In the genomic region with DNA sequence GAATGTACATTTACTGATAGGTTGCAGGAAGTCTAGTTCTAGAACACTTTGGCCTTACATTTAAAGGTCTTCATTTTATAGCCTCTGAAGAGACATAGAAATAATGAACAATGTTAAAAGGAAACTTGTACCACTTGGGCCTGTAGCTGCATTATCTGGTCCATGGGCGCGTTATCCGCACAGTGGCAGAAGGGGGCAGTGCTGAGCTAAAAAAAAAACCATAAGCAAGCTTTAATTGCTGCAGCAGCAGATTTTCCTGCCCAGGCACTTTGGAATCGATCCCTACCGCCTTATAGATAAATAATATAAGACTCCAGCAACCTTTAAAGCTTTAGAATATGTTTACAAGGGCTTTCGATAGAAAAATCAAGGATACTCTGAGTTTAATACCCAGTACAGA, we compare ENCODE assay signal across 8 mouse cellular contexts.
A peak's percentile ranks its signal among the peaks of the same experiment; 100 is the strongest.
DNase-seq lines count a peak whose midpoint lies in the region; ATAC-seq and TF ChIP-seq lines count a peak whose summit lies in the region.

No protein-coding gene starts in this region.

- H3K36me3 ChIP-seq in intestine, postnatal 0 days (ENCODE audit: control insufficient read depth, insufficient read depth) = peaks cover 6% of the 10 kb centered on the region; the same call in 1 of the 2 replicates
- H3K36me3 ChIP-seq in intestine, embryonic 15.5 days = no peaks in the 10 kb centered on the region
- no peaks in the 10 kb centered on the region; a peak in 1 of 4 replicates for H3K36me3 ChIP-seq in MEL (ENCODE audit: control insufficient read depth in 1 of 2, insufficient read depth in 2 of 2, low read length in 2 of 2)

- H3K4me2 ChIP-seq in intestine, postnatal 0 days (replicated peaks; ENCODE audit: low read depth) = no peak overlapping the region
- no peak overlapping the region for H3K4me2 ChIP-seq in intestine, embryonic 15.5 days (replicated peaks)

- H3K9ac ChIP-seq in intestine, postnatal 0 days (ENCODE audit: low read depth, low read length) = no peak overlapping the region
- no peak overlapping the region for H3K9ac ChIP-seq in intestine, embryonic 15.5 days
- no peak overlapping the region for H3K9ac ChIP-seq in MEL (ENCODE audit: control insufficient read depth, low read depth, low read length, poor library complexity, severe bottlenecking)

- H3K4me3 ChIP-seq in intestine, postnatal 0 days (ENCODE audit: low read depth, low read length) = no peak overlapping the region
- H3K4me3 ChIP-seq in intestine, embryonic 15.5 days (replicated peaks) = no peak overlapping the region
- H3K4me3 ChIP-seq in MEL (ENCODE audit: control insufficient read depth in 1 of 2, insufficient read depth in 1 of 2, low read depth in 2 of 2, low read length in 2 of 2) = no peak overlapping the region

- H3K79me2 ChIP-seq in MEL (ENCODE audit: control insufficient read depth, insufficient read depth, low read length, poor library complexity) = no peaks in the 10 kb centered on the region

- H3K27ac ChIP-seq in intestine, postnatal 0 days (ENCODE audit: low read depth, low read length) = no peak overlapping the region
- H3K27ac ChIP-seq in intestine, embryonic 15.5 days = no peak overlapping the region
- no peak overlapping the region for H3K27ac ChIP-seq in MEL (ENCODE audit: control insufficient read depth, low read depth, low read length)

- H3K4me1 ChIP-seq in intestine, postnatal 0 days (replicated peaks; ENCODE audit: control insufficient read depth, insufficient read depth, low read length) = no peaks in the 10 kb centered on the region
- no peaks in the 10 kb centered on the region for H3K4me1 ChIP-seq in intestine, embryonic 15.5 days (replicated peaks)
- no peaks in the 10 kb centered on the region for H3K4me1 ChIP-seq in MEL (ENCODE audit: control insufficient read depth in 1 of 2, insufficient read depth in 2 of 2, low read length in 2 of 2)

- TF ChIP-seq CTCF in intestine, postnatal 0 days (IDR thresholded peaks at IDR 0.05; ENCODE audit: low read depth) = peak; percentile 80
- peak; percentile 66 to 77 (median 75) for TF ChIP-seq CTCF in MEL (IDR thresholded peaks at IDR 0.05 in 2 of 3, conservative IDR thresholded peaks at IDR 0.05 in 1 of 3; ENCODE audit: control insufficient read depth in 1 of 3, insufficient read depth in 1 of 3, low read depth in 2 of 3, low read length in 3 of 3, poor library complexity in 1 of 3, severe bottlenecking in 1 of 3)

- H3K9me3 ChIP-seq in intestine, postnatal 0 days (ENCODE audit: control insufficient read depth) = no peaks in the 10 kb centered on the region
- no peaks in the 10 kb centered on the region for H3K9me3 ChIP-seq in intestine, embryonic 15.5 days
- no peaks in the 10 kb centered on the region for H3K9me3 ChIP-seq in MEL (replicated peaks; ENCODE audit: insufficient read depth, low read length)

- ATAC-seq in intestine, postnatal 0 days = no peak
- no peak for ATAC-seq in intestine, embryonic 15.5 days
- peak; percentile 81 for ATAC-seq in inflammation-experienced regulatory T-cells, adult 6 months
- 0 out of 2 replicates have a peak, but pooled peaks have one; percentile 56 for ATAC-seq in monocyte, adult 5-6 weeks (replicated peaks; ENCODE audit: insufficient number of reproducible peaks, low FRiP score, low TSS enrichment, poor library complexity, severe bottlenecking)

- intact Hi-C loops in gastrocnemius, postnatal 14 days (cut with DNase I; ENCODE audit: low total_unique reads) = no loop called here

- no peak for TF ChIP-seq POLR2A in MEL (IDR thresholded peaks at IDR 0.05; ENCODE audit: control insufficient read depth in 1 of 2, insufficient read depth in 1 of 2, low read depth in 1 of 2, low read length in 2 of 2, poor library complexity in 1 of 2)

- H3K27me3 ChIP-seq in intestine, postnatal 0 days (replicated peaks; ENCODE audit: control insufficient read depth, insufficient read depth, low read length) = no peaks in the 10 kb centered on the region
- no peaks in the 10 kb centered on the region for H3K27me3 ChIP-seq in intestine, embryonic 15.5 days (replicated peaks)
- H3K27me3 ChIP-seq in MEL (ENCODE audit: control insufficient read depth in 1 of 2, insufficient read depth in 2 of 2, low read length in 2 of 2) = no peaks in the 10 kb centered on the region

- peak; percentile 63 to 64 for DNase-seq in B cell, adult 2 months
- peak; percentile 64 for DNase-seq in MEL (ENCODE audit: low read depth, low spot score)
- peak; percentile 47 for DNase-seq in cerebellum, adult 9-11 months
- no peak for DNase-seq in gastrocnemius, postnatal 14 days

- TF ChIP-seq RAD21 in MEL (IDR thresholded peaks at IDR 0.05; ENCODE audit: low read depth, low read length) = peak; percentile 75

- WGBS in intestine, postnatal 0 days = 14% methylated on average over 6 of the region's 6 CpGs
- WGBS in intestine, embryonic 15.5 days = 23% methylated on average over 6 of the region's 6 CpGs

- TF ChIP-seq EP300 in MEL (IDR thresholded peaks at IDR 0.05; ENCODE audit: low read depth in 1 of 2, low read length in 2 of 2) = no peak

TF ChIP-seq in MEL, 35 proteins besides CTCF, POLR2A, EP300 and RAD21:
- TF ChIP-seq NRF1 (IDR thresholded peaks at IDR 0.05; ENCODE audit: insufficient read depth, low read depth, low read length, poor library complexity, severe bottlenecking) (no peak), MAFK (IDR thresholded peaks at IDR 0.05; ENCODE audit: borderline replicate concordance, low read depth, low read length) (0 out of 2 replicates have a peak, but pooled peaks have one; percentile 50), ZC3H11A (IDR thresholded peaks at IDR 0.05; ENCODE audit: low read depth, low read length) (peak; percentile 79), SMC3 (IDR thresholded peaks at IDR 0.05; ENCODE audit: low read depth, low read length) (peak; percentile 83), USF1 (IDR thresholded peaks at IDR 0.05; ENCODE audit: low read depth, low read length) (no peak)

Comparison
In these comparisons a context has a peak if more than half of its experiments do, and no peak if none do; other contexts are left out.
1. ATAC-seq: peak in inflammation-experienced regulatory T-cells, adult 6 months (single experiment) and monocyte, adult 5-6 weeks (single experiment); none in intestine, postnatal 0 days (single experiment) and intestine, embryonic 15.5 days (single experiment).